Mouse (Mus musculus) heart, embryonic 10.5 days (tissue): ENCODE results near the gene Adamts4. TPM values are rescaled to one million over a fixed set of nuclear protein-coding genes. Genes with fewer than 3 reads are reported as not detected.
A peak's percentile ranks its signal among the peaks of the same experiment; 100 is the strongest.

Experiments used
- DNase-seq: peaks from one replicate; pipeline ENCODE4 v3.0.0-alpha.2; 2017; ENCODE audit warnings: low spot score
- H3K27ac ChIP-seq: fragments of 300-500 bp; sonication (generic); 2 replicates; pipeline ENCODE4 v1.5.1; 2016; ENCODE audit warnings: mild to moderate bottlenecking
- H3K27me3 ChIP-seq: fragments of 300-500 bp; sonication (generic); 2 replicates; pipeline ENCODE4 v1.6.1; 2016; ENCODE audit warnings: mild to moderate bottlenecking; ENCODE audit not compliant: poor library complexity, insufficient read depth, severe bottlenecking
- H3K36me3 ChIP-seq: fragments of 300-500 bp; sonication (generic); 2 replicates; pipeline ENCODE4 v1.6.1; 2016; ENCODE audit warnings: mild to moderate bottlenecking, moderate library complexity
- H3K4me1 ChIP-seq: fragments of 300-500 bp; sonication (generic); 2 replicates; pipeline ENCODE4 v1.6.1; 2016; ENCODE audit warnings: mild to moderate bottlenecking
- H3K4me3 ChIP-seq: fragments of 300-500 bp; sonication (generic); 2 replicates; pipeline ENCODE4 v1.5.1; 2016; ENCODE audit warnings: mild to moderate bottlenecking, moderate library complexity
- H3K9me3 ChIP-seq: fragments of 300-500 bp; sonication (generic); 2 replicates; pipeline ENCODE4 v1.6.1; 2016; ENCODE audit warnings: mild to moderate bottlenecking, moderate library complexity
- WGBS: fragments of 180-500 bp; shearing (Covaris S2); methylation state at CpG from one replicate; pipeline ENCODE4 v1.1.7; 2016; 5-methylcytosine and 5-hydroxymethylcytosine counted together
- polyA plus RNA-seq: library from polyadenylated mRNA; unstranded; fragments of >200 nt; fragmentation: Nextera tagmentation; extraction: Ambion mirVana; gene quantifications from 2 replicates; pipeline ENCODE4 v1.2.1, GENCODE M21; 2016

The Adamts4 gene
- polyA plus RNA-seq, 1 experiment from 2014 or later = 2.8 TPM

GRCm38 (mm10) chr1:171248386-171249226 is 1.6 kb upstream of the Adamts4 start:
- H3K4me1 ChIP-seq = peaks cover 68% of the 10 kb centered on the region
- DNase-seq = no peak

GRCm38 (mm10) chr1:171250680-171251593 is 716 bp downstream of the Adamts4 start, which contains the start of gene Ndufs2:
Ndufs2 (minus strand) TSS chr1:171251388.
- no peak for DNase-seq
- H3K9me3 ChIP-seq = no peaks in the 10 kb centered on the region

More at GRCm38 (mm10) chr1:171248386-171249226, 1.6 kb upstream of the Adamts4 start:
- peak overlapping the region; percentile 98 for H3K27ac ChIP-seq
- H3K27me3 ChIP-seq = 0 out of 2 replicates have a peak, but pooled peaks cover 7% of the 10 kb centered on the region
- no peaks in the 10 kb centered on the region for H3K9me3 ChIP-seq
- 25% methylated on average over 3 of the region's 3 CpGs for WGBS
- peaks cover 19% of the 10 kb centered on the region for H3K36me3 ChIP-seq
- H3K4me3 ChIP-seq = peak overlapping the region; percentile 89; the same call in 1 of the 2 replicates

GRCm38 (mm10) chr1:171251594-171252324 is 1.5 kb downstream of the Adamts4 start:
- WGBS = 11% methylated on average over 13 of the region's 13 CpGs
- H3K9me3 ChIP-seq = no peaks in the 10 kb centered on the region
- DNase-seq = no peak
- H3K27ac ChIP-seq = peak overlapping the region; percentile 82
- H3K27me3 ChIP-seq = 0 out of 2 replicates have a peak, but pooled peaks cover 7% of the 10 kb centered on the region
- H3K4me1 ChIP-seq = peaks cover 57% of the 10 kb centered on the region
- peak overlapping the region; percentile 49 for H3K4me3 ChIP-seq
- H3K36me3 ChIP-seq = peaks cover 4% of the 10 kb centered on the region; the same call in 1 of the 2 replicates

More at GRCm38 (mm10) chr1:171250680-171251593, 716 bp downstream of the Adamts4 start, which contains the start of gene Ndufs2:
- peak within 1 kb of the TSS; percentile 82 for H3K27ac ChIP-seq
- H3K4me3 ChIP-seq = peak within 1 kb of the TSS; percentile 49
- WGBS = 19% methylated on average over 26 of the region's 26 CpGs
- peaks cover 63% of the 10 kb centered on the region for H3K4me1 ChIP-seq
- H3K36me3 ChIP-seq = peaks cover 4% of the 10 kb centered on the region; the same call in 1 of the 2 replicates
- H3K27me3 ChIP-seq = 0 out of 2 replicates have a peak, but pooled peaks cover 7% of the 10 kb centered on the region

- Histone ChIP-seq H3K4me3 (peak overlapping the region; percentile 49; the same call in 1 of the 2 replicates), H3K4me1 (peaks cover 51% of the 10 kb centered on the region), H3K36me3 (peaks cover 4% of the 10 kb centered on the region; the same call in 1 of the 2 replicates), H3K27me3 (0 out of 2 replicates have a peak, but pooled peaks cover 7% of the 10 kb centered on the region), H3K27ac (peak overlapping the region; percentile 82), H3K9me3 (no peaks in the 10 kb centered on the region)
- DNase-seq = no peak
- WGBS = 53% methylated on average over 17 of the region's 17 CpGs
Measured at GRCm38 (mm10) chr1:171252415-171252814, 2.2 kb downstream of the Adamts4 start.

GRCm38 (mm10) chr1:171256095-171256818 is 6.0 kb downstream of the Adamts4 start:
- no peaks in the 10 kb centered on the region for H3K9me3 ChIP-seq
- H3K36me3 ChIP-seq = peaks cover 4% of the 10 kb centered on the region; the same call in 1 of the 2 replicates
- WGBS = 88% methylated on average over 24 of the region's 24 CpGs
- no peak for DNase-seq
- no peak overlapping the region for H3K27ac ChIP-seq
- no peaks in the 10 kb centered on the region for H3K27me3 ChIP-seq
- peaks cover 27% of the 10 kb centered on the region for H3K4me1 ChIP-seq
- H3K4me3 ChIP-seq = no peak overlapping the region

- Histone ChIP-seq H3K27me3 (no peaks in the 10 kb centered on the region), H3K4me1 (peaks cover 19% of the 10 kb centered on the region), H3K4me3 (no peak overlapping the region), H3K27ac (no peak overlapping the region), H3K36me3 (peaks cover 4% of the 10 kb centered on the region; the same call in 1 of the 2 replicates), H3K9me3 (no peaks in the 10 kb centered on the region)
- 58% methylated on average over 15 of the region's 15 CpGs for WGBS
- DNase-seq = no peak
Measured at GRCm38 (mm10) chr1:171256937-171257548, 6.8 kb downstream of the Adamts4 start.

GRCm38 (mm10) chr1:171257781-171258180 is 7.6 kb downstream of the Adamts4 start:
- peaks cover 4% of the 10 kb centered on the region; the same call in 1 of the 2 replicates for H3K36me3 ChIP-seq
- DNase-seq = no peak
- 78% methylated on average over 9 of the region's 9 CpGs for WGBS
- peaks cover 19% of the 10 kb centered on the region for H3K4me1 ChIP-seq
- no peak overlapping the region; the same call in 1 of the 2 replicates for H3K4me3 ChIP-seq
- H3K27ac ChIP-seq = no peak overlapping the region
- no peaks in the 10 kb centered on the region for H3K9me3 ChIP-seq
- H3K27me3 ChIP-seq = no peaks in the 10 kb centered on the region

GRCm38 (mm10) chr1:171258921-171259320 is 8.7 kb downstream of the Adamts4 start:
- Histone ChIP-seq H3K4me3 (peak overlapping the region; percentile 15; the same call in 1 of the 2 replicates), H3K27ac (peak overlapping the region; percentile 56), H3K27me3 (no peaks in the 10 kb centered on the region), H3K4me1 (peaks cover 28% of the 10 kb centered on the region), H3K36me3 (peaks cover 4% of the 10 kb centered on the region; the same call in 1 of the 2 replicates), H3K9me3 (no peaks in the 10 kb centered on the region)
- WGBS = 53% methylated on average over 17 of the region's 17 CpGs
- no peak for DNase-seq

- no peaks in the 10 kb centered on the region for H3K27me3 ChIP-seq
- no peak for DNase-seq
- 71% methylated on average over 3 of the region's 3 CpGs for WGBS
Measured at GRCm38 (mm10) chr1:171260316-171260715, 10.1 kb downstream of the Adamts4 start.

GRCm38 (mm10) chr1:171262594-171263130 is 12.4 kb downstream of the Adamts4 start:
- Histone ChIP-seq H3K4me1 (peaks cover 29% of the 10 kb centered on the region), H3K27ac (peak overlapping the region; percentile 79), H3K36me3 (no peaks in the 10 kb centered on the region), H3K27me3 (no peaks in the 10 kb centered on the region), H3K4me3 (peak overlapping the region; percentile 49), H3K9me3 (no peaks in the 10 kb centered on the region)
- no peak for DNase-seq
- WGBS = 4% methylated on average over 8 of the region's 8 CpGs

More at GRCm38 (mm10) chr1:171260316-171260715, 10.1 kb downstream of the Adamts4 start:
- H3K36me3 ChIP-seq = no peaks in the 10 kb centered on the region
- H3K4me1 ChIP-seq = peaks cover 29% of the 10 kb centered on the region
- H3K9me3 ChIP-seq = no peaks in the 10 kb centered on the region
- no peak overlapping the region for H3K27ac ChIP-seq
- no peak overlapping the region for H3K4me3 ChIP-seq

- no peak for DNase-seq
- no peaks in the 10 kb centered on the region for H3K27me3 ChIP-seq
- H3K9me3 ChIP-seq = no peaks in the 10 kb centered on the region
- H3K36me3 ChIP-seq = no peaks in the 10 kb centered on the region
- peaks cover 29% of the 10 kb centered on the region for H3K4me1 ChIP-seq
- WGBS = 0% methylated on average over 2 of the region's 2 CpGs
- H3K4me3 ChIP-seq = peak overlapping the region; percentile 49
- H3K27ac ChIP-seq = peak overlapping the region; percentile 79
Measured at GRCm38 (mm10) chr1:171263185-171263611, 13.0 kb downstream of the Adamts4 start.
